Mouse (Mus musculus) adrenal gland, postnatal 36 days (tissue): ENCODE data around the gene Bysl. TPM values are rescaled to one million over a fixed set of nuclear protein-coding genes. Genes with fewer than 3 reads are reported as not detected.

ENCODE experiments used
- total RNA-seq, 2 experiments: library from RNA; stranded (reverse); gene quantifications; 2 replicates each; pipeline ENCODE4 v1.2.3; 2021

Gene Bysl
- total RNA-seq, 2 experiments from 2014 or later, result 18.7 to 24.8 TPM

Other genes starting within 250 kb of the Bysl start
- gene Mrps10, start 242.6 kb downstream of the Bysl start, total RNA-seq, result 10 to 100 TPM; 37.5 to 52.8 TPM
- 1 to 10 TPM in 1 of 2 experiments, under 1 TPM in 1; 0.60 to 2.4 TPM for gene Guca1b, start 226.1 kb downstream of the Bysl start, total RNA-seq
- gene Guca1a, start 210.9 kb downstream of the Bysl start, total RNA-seq, result 1 to 10 TPM; 1.2 to 1.7 TPM
- gene AI661453, start 174.9 kb downstream of the Bysl start, total RNA-seq, result under 1 TPM; 0.23 to 0.60 TPM
- not detected for gene 1700001C19Rik, start 174.1 kb downstream of the Bysl start, total RNA-seq
- gene Taf8, start 109.2 kb downstream of the Bysl start, total RNA-seq, result 10 to 100 TPM; 18.5 to 21.2 TPM
- gene Ccnd3, start 106.4 kb downstream of the Bysl start, total RNA-seq, result 100 to 1,000 TPM; 408 to 430 TPM
- 10 to 100 TPM; 39.5 to 40.0 TPM for gene Med20, start 90 bp upstream of the Bysl start, total RNA-seq
- 1 to 10 TPM; 3.4 to 3.7 TPM for gene Gm20517, start 97 bp upstream of the Bysl start, total RNA-seq
- 1 to 10 TPM; 4.1 to 5.6 TPM for gene Usp49, start 19.2 kb upstream of the Bysl start, total RNA-seq
- 100 to 1,000 TPM; 229 to 241 TPM for gene Tomm6, start 76.9 kb upstream of the Bysl start, total RNA-seq
- 1 to 10 TPM; 2.8 to 5.4 TPM for gene Frs3, start 77.5 kb upstream of the Bysl start, total RNA-seq
- under 1 TPM; 0.40 to 0.86 TPM for gene Gm21981, start 83.0 kb upstream of the Bysl start, total RNA-seq
- gene Prickle4, start 83.2 kb upstream of the Bysl start, total RNA-seq, result 1 to 10 TPM; 3.0 to 3.1 TPM
- not detected for gene Pgc, start 115.3 kb upstream of the Bysl start, total RNA-seq
- 10 to 100 TPM; 18.6 to 18.9 TPM for gene Tfeb, start 125.5 kb upstream of the Bysl start, total RNA-seq
- 1 to 10 TPM; 1.4 to 2.4 TPM for gene Mdfi, start 223.2 kb upstream of the Bysl start, total RNA-seq